Mouse (Mus musculus) stomach, embryonic 15.5 days (tissue): ENCODE results near the gene 5031439G07Rik. TPM values are rescaled to one million over a fixed set of nuclear protein-coding genes. Genes with fewer than 3 reads are reported as not detected.

Experiments
- ATAC-seq: fragments of 200-750 bp; cut with Nextera tagmentation; 2 replicates; pipeline ENCODE4 v1.8.0; 2017; ENCODE audit warnings: low read depth, moderate number of reproducible peaks, moderate TSS enrichment; ENCODE audit not compliant: insufficient read depth, low FRiP score
- H3K27ac ChIP-seq: fragments of 300-500 bp; sonication (generic); 2 replicates; pipeline ENCODE4 v1.5.1; 2015; ENCODE audit warnings: mild to moderate bottlenecking, inconsistent platforms
- H3K27me3 ChIP-seq: fragments of 300-500 bp; sonication (generic); replicated peaks from 2 replicates; pipeline ENCODE4 v1.6.1; 2015; ENCODE audit warnings: inconsistent platforms
- H3K36me3 ChIP-seq: fragments of 300-500 bp; sonication (generic); 2 replicates; pipeline ENCODE4 v1.6.1; 2015; ENCODE audit warnings: inconsistent platforms
- H3K4me1 ChIP-seq: fragments of 300-500 bp; sonication (generic); 2 replicates; pipeline ENCODE4 v1.6.1; 2015; ENCODE audit warnings: inconsistent platforms
- H3K4me2 ChIP-seq: fragments of 300-500 bp; sonication (generic); 2 replicates; pipeline ENCODE4 v1.6.1; 2015; ENCODE audit warnings: mild to moderate bottlenecking, inconsistent platforms
- H3K4me3 ChIP-seq: fragments of 300-500 bp; sonication (generic); replicated peaks from 2 replicates; pipeline ENCODE4 v1.5.1; 2015; ENCODE audit warnings: inconsistent platforms
- H3K9ac ChIP-seq: fragments of 300-500 bp; sonication (generic); 2 replicates; pipeline ENCODE4 v1.6.1; 2015; ENCODE audit warnings: inconsistent platforms
- H3K9me3 ChIP-seq: fragments of 300-500 bp; sonication (generic); 2 replicates; pipeline ENCODE4 v1.6.1; 2016; ENCODE audit warnings: inconsistent platforms
- WGBS: fragments of 180-500 bp; shearing (Covaris S2); methylation state at CpG from one replicate; pipeline ENCODE4 v1.1.7; 2015; 5-methylcytosine and 5-hydroxymethylcytosine counted together
- polyA plus RNA-seq: library from polyadenylated mRNA; unstranded; fragments of >200 nt; fragmentation: Nextera tagmentation; extraction: Ambion mirVana; gene quantifications from 2 replicates; pipeline ENCODE4 v1.2.1, GENCODE M21; 2015

Gene 5031439G07Rik
- polyA plus RNA-seq, 1 experiment from 2014 or later = 13.7 TPM

DNA sequence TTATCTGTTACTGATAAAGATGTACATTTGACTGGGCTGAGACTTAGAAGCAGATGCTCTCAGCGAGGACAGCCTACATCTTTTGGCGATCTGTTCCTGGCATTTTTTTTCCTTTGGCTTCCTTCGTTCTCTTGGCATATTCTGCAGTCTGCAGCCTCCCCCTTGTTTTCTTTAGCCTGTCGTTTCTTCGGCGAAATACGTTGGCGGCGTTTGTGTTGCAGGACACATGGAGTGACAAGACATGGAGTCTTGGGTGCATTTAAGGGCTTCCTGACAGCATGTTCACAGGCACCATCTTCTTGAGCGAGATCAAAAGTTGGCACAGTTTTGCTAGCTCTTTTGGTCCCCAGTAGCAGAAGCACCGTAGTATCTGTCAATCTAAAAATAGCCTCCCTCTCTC is 27.4 kb upstream of the 5031439G07Rik start:
- H3K27me3 ChIP-seq = no peaks in the 10 kb centered on the region
- H3K4me2 ChIP-seq = no peak overlapping the region
- H3K36me3 ChIP-seq = no peaks in the 10 kb centered on the region
- H3K27ac ChIP-seq = no peak overlapping the region
- 83% methylated on average over 11 of the region's 11 CpGs for WGBS
- no peak overlapping the region for H3K9ac ChIP-seq
- peaks cover 22% of the 10 kb centered on the region for H3K4me1 ChIP-seq
- ATAC-seq = no peak
- H3K4me3 ChIP-seq = no peak overlapping the region
- no peaks in the 10 kb centered on the region for H3K9me3 ChIP-seq

DNA sequence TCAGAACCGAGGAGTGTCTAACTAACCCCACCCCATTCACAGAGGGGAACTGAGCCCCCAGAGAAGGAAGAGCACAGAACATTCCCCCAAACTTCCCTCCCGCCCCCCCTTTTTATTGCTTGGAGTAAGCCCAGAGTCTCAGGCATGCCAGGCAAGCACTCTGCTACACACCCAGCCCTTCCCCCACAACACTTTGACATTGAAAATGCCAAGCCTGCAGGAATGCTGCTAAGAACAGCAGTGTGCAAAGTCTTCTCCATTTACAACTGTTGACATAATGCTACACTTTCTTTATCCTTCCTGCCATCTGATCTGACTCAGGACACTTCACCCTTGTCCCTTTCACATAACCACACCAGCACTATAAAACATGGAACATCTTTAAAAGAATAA is 24.3 kb upstream of the 5031439G07Rik start:
- peak overlapping the region; percentile 75 for H3K27ac ChIP-seq
- peak overlapping the region; percentile 29; the same call in 1 of the 2 replicates for H3K4me2 ChIP-seq
- peak; percentile 45; the same call in 1 of the 2 replicates for ATAC-seq
- no peaks in the 10 kb centered on the region for H3K27me3 ChIP-seq
- peaks cover 22% of the 10 kb centered on the region for H3K4me1 ChIP-seq
- 39% methylated on average over 2 of the region's 2 CpGs for WGBS
- H3K36me3 ChIP-seq = no peaks in the 10 kb centered on the region
- H3K9ac ChIP-seq = no peak overlapping the region
- H3K4me3 ChIP-seq = no peak overlapping the region
- no peaks in the 10 kb centered on the region for H3K9me3 ChIP-seq

- WGBS = 21% methylated on average over 19 of the region's 19 CpGs
- Histone ChIP-seq H3K27ac (peak overlapping the region; percentile 75), H3K36me3 (no peaks in the 10 kb centered on the region), H3K27me3 (no peaks in the 10 kb centered on the region), H3K9ac (no peak overlapping the region), H3K4me2 (peak overlapping the region; percentile 29), H3K4me3 (no peak overlapping the region; the same call in 1 of the 2 replicates), H3K4me1 (peaks cover 18% of the 10 kb centered on the region), H3K9me3 (no peaks in the 10 kb centered on the region)
- ATAC-seq = no peak
Observed at GRCm38 (mm10) chr15:85011895-85012661, 23.7 kb upstream of the 5031439G07Rik start.

DNA sequence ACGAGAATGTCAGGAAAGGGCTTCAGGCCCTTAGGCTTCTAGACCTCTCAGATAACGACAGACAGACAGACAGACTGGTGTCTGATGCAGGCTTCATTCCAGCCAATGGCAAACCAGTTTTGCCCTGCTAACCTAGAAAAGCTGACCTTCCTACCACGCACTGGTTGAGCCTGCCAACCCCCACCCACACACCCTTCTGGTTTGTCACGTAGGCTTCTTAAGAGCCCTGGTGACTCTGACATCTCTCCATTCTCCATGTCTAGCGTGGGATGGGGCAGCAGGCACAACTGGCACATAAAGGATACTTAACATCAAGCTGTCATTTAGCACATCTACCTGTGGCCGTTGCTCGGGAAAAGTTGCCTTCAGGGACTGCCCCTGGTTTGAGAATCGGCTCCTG is 21.3 kb upstream of the 5031439G07Rik start:
- Histone ChIP-seq H3K36me3 (no peaks in the 10 kb centered on the region), H3K9ac (no peak overlapping the region), H3K4me2 (no peak overlapping the region), H3K27me3 (no peaks in the 10 kb centered on the region), H3K4me1 (peaks cover 12% of the 10 kb centered on the region), H3K27ac (no peak overlapping the region), H3K9me3 (no peaks in the 10 kb centered on the region), H3K4me3 (no peak overlapping the region)
- ATAC-seq = no peak
- 83% methylated on average over 8 of the region's 8 CpGs for WGBS

DNA sequence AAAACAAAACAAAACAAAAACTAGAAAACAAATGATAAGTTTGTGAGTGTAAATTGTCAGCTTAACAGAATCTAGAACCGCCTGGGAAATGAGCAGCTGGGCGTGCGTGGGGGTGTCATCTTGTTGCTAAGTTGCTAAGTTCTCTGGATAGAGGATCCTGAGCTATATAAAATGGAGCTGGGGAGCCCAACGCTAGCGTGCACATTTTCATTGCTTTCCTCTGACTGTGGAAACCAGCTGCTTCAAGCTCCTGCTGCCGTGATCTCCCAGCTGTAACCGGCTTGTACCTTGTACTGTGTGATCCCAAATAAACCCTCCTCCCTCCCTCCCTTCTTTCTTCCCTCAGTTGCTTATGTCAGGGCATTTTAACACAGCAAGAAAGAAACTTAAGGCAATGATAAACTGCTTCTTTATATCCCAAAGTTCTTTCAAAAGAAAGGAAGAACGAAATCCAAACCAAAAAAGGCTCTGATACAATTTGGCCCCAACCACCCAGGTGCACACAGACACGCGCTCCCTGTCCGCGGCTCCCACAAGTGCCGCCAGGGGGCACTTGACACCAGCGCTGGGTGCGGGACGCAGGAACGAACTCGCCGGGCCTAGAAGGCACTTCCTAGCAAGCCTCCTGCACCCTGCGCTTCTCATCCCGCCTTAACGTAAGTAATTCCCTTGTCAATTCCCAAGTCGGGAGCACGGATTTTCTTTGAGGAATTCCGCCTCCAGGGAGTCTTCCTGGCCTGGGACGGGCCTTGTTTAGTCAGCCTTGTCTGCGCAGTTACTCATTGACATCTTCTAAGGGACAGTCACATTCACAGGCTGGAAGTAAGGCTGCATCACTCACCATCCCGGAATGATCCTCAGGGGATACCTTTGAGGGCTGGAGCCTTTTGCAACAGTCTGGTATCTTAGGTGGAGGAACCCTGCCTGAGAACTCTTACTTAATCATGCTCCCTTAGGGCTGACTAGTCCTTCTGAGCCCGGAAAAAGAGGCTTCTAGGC is 12.9 kb upstream of the 5031439G07Rik start:
- Histone ChIP-seq H3K9ac (no peak overlapping the region), H3K4me1 (no peaks in the 10 kb centered on the region), H3K27ac (no peak overlapping the region), H3K27me3 (no peaks in the 10 kb centered on the region), H3K4me2 (peak overlapping the region; percentile 24; the same call in 1 of the 2 replicates), H3K4me3 (no peak overlapping the region), H3K9me3 (no peaks in the 10 kb centered on the region), H3K36me3 (no peaks in the 10 kb centered on the region)
- WGBS = 17% methylated on average over 29 of the region's 29 CpGs
- ATAC-seq = peak; percentile 70; the same call in 1 of the 2 replicates

- Histone ChIP-seq H3K4me3 (no peak overlapping the region), H3K4me2 (no peak overlapping the region), H3K27ac (no peak overlapping the region), H3K9ac (no peak overlapping the region), H3K36me3 (no peaks in the 10 kb centered on the region), H3K9me3 (no peaks in the 10 kb centered on the region), H3K27me3 (no peaks in the 10 kb centered on the region), H3K4me1 (no peaks in the 10 kb centered on the region)
- WGBS = 69% methylated on average over 7 of the region's 7 CpGs
- no peak for ATAC-seq
Observed at GRCm38 (mm10) chr15:84999911-85000310, 11.6 kb upstream of the 5031439G07Rik start.

DNA sequence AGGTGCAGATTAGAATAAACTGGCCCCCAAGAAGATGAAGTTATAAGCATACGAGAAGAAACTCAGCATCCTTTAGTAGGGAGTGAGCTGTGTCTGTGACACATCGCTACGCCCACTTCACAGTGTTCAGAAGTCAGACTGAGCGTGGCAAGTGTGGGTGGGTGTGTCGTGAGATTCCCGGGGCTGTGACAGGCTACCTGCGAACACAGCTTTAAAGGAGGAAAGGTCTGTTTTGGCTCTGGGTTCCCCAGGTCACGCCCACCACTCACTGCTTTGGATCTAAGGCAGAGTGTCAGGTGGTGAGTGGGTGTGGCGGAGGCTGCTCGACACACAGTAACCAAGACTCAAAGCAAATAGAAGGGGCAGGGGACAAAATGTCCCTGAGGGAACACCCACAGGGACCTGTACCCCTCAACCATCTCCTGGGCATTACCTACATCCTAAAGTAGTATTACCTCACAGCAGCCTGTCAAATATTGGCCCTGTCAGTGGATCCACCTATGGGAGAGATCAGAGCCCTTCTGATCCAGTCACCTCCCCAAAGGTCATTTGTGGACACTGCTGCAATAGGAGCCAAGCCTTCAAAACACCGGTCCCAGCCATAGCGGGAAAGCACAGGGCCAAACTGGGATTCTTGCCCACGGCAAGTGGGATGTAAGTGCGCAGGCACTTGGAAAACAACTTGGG is 9.6 kb upstream of the 5031439G07Rik start:
- Histone ChIP-seq H3K27ac (no peak overlapping the region), H3K4me3 (no peak overlapping the region), H3K9ac (no peak overlapping the region), H3K9me3 (no peaks in the 10 kb centered on the region), H3K36me3 (no peaks in the 10 kb centered on the region), H3K4me2 (no peak overlapping the region), H3K4me1 (no peaks in the 10 kb centered on the region), H3K27me3 (no peaks in the 10 kb centered on the region)
- 60% methylated on average over 14 of the region's 14 CpGs for WGBS
- no peak for ATAC-seq

DNA sequence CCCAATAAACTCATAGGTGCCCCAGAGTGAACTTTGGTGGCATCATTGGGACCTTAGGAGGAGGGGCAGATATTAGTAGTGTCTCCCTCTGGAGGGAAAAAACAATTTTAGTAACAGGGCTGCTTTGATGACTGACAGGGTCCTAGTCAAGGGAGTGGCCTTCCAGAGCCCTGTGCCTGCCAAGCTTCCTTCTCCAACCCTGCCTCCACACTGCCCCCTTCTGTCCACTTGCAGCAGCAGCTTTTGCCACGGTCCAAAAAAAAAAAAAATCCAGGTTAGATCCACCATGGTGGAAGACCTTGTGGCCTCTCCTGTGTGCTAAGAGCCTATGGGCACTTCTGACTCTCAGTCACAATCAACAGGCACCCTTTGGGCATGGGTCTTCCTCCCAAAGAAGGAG is 7.6 kb upstream of the 5031439G07Rik start:
- 20% methylated on average over 1 of the region's 1 CpGs for WGBS
- Histone ChIP-seq H3K36me3 (no peaks in the 10 kb centered on the region), H3K27ac (no peak overlapping the region), H3K4me2 (no peak overlapping the region), H3K4me3 (no peak overlapping the region), H3K9ac (no peak overlapping the region), H3K4me1 (no peaks in the 10 kb centered on the region), H3K9me3 (no peaks in the 10 kb centered on the region), H3K27me3 (no peaks in the 10 kb centered on the region)
- ATAC-seq = no peak

DNA sequence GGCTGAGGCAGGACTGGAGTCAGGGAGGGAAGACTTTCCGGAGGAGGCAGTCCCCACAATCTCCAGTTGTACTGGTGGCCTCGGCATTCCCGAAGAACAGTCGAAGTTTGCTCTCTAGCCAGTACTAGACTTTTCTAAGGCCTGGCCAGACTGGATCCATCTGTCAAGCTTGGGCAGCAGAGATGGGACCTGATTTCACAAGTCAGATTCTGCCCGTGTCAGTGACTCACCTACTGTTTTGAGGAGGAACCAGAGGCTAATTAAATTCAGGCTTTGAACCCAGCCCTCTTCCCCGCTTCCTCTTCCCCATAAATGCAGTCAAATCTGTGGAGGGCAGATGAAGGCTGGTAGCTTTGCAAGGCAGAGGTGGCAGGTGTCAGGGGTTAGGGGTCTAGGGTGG is 6.7 kb upstream of the 5031439G07Rik start:
- no peak overlapping the region for H3K4me2 ChIP-seq
- H3K4me3 ChIP-seq = no peak overlapping the region
- no peaks in the 10 kb centered on the region for H3K4me1 ChIP-seq
- H3K36me3 ChIP-seq = no peaks in the 10 kb centered on the region
- H3K27me3 ChIP-seq = no peaks in the 10 kb centered on the region
- H3K9ac ChIP-seq = no peak overlapping the region
- no peaks in the 10 kb centered on the region for H3K9me3 ChIP-seq
- no peak for ATAC-seq
- peak overlapping the region; percentile 57; the same call in 1 of the 2 replicates for H3K27ac ChIP-seq
- WGBS = 31% methylated on average over 6 of the region's 6 CpGs

GRCm38 (mm10) chr15:84994498-84994897 is 6.1 kb upstream of the 5031439G07Rik start:
- Histone ChIP-seq H3K36me3 (no peaks in the 10 kb centered on the region), H3K27me3 (no peaks in the 10 kb centered on the region), H3K4me2 (no peak overlapping the region), H3K4me3 (no peak overlapping the region), H3K9ac (no peak overlapping the region), H3K27ac (peak overlapping the region; percentile 57; the same call in 1 of the 2 replicates), H3K4me1 (no peaks in the 10 kb centered on the region), H3K9me3 (no peaks in the 10 kb centered on the region)
- 27% methylated on average over 6 of the region's 6 CpGs for WGBS
- no peak for ATAC-seq

DNA sequence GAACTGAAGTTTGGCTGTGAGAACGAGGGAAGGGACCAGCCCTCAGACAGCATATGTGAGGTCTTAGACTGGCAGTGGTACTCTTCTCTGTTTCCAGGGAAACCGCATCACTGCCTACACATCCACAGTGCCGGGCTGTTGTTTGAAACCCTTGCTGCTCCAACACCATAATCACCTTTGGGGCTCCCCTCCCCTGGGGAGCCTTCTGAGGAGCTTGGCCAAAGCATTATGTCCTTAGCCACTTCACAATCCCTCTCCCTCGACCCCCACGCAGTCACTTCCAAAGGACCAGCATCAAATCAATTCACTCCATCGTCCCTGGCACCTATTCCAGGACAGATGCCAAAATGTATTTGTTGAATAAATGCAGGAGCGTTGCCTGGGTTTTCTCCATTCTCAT is 1.4 kb upstream of the 5031439G07Rik start:
- H3K36me3 ChIP-seq = no peaks in the 10 kb centered on the region
- ATAC-seq = no peak
- WGBS = 67% methylated on average over 7 of the region's 7 CpGs
- no peak overlapping the region for H3K27ac ChIP-seq
- peaks cover 18% of the 10 kb centered on the region for H3K4me1 ChIP-seq
- no peak overlapping the region for H3K9ac ChIP-seq
- H3K4me2 ChIP-seq = no peak overlapping the region
- no peaks in the 10 kb centered on the region for H3K27me3 ChIP-seq
- no peaks in the 10 kb centered on the region for H3K9me3 ChIP-seq
- H3K4me3 ChIP-seq = no peak overlapping the region
